Mouse (Mus musculus) embryo, embryonic 10.5 days (tissue): ENCODE results near the gene Olfr633.
"Not testable (repeated sequence)": the region's sequence is repeated elsewhere in the genome, so short reads cannot be mapped to it uniquely, and the experiment has no call there.

Experiments used
- DNase-seq: peaks from one replicate; pipeline ENCODE4 v3.0.0-alpha.2; 2015; ENCODE audit warnings: low spot score

Gene Olfr633

GRCm38 (mm10) chr7:103944137-103944536, at the start of gene Olfr633:
Gene Olfr633 (plus strand): TSS chr7:103944437.
- DNase-seq = no peak

GRCm38 (mm10) chr7:103903187-103903586, 41.0 kb upstream of the Olfr633 start, which contains the start of gene Olfr65:
Gene Olfr65 (plus strand): TSS chr7:103903487.
- no peak for DNase-seq

GRCm38 (mm10) chr7:103910047-103910446, 34.2 kb upstream of the Olfr633 start:
- peak; percentile 35 for DNase-seq

GRCm38 (mm10) chr7:103912969-103913511, 31.2 kb upstream of the Olfr633 start:
- DNase-seq = peak; percentile 65

GRCm38 (mm10) chr7:103915338-103915737, 28.9 kb upstream of the Olfr633 start:
- DNase-seq = no peak

- no peak for DNase-seq
Measured at GRCm38 (mm10) chr7:103928525-103928924, 15.7 kb upstream of the Olfr633 start, which contains the start of gene Olfr631. Gene Olfr631 (plus strand): TSS chr7:103928825.

- no peak for DNase-seq
Measured at GRCm38 (mm10) chr7:103934264-103934663, 10.0 kb upstream of the Olfr633 start, which contains the start of gene Olfr632. Gene Olfr632 (plus strand): TSS chr7:103934347.

GRCm38 (mm10) chr7:103942730-103943129, 1.5 kb upstream of the Olfr633 start:
- DNase-seq = peak; percentile 82

- DNase-seq = not testable (repeated sequence)
Measured at GRCm38 (mm10) chr7:103966873-103967272, 22.6 kb downstream of the Olfr633 start.

GRCm38 (mm10) chr7:103970852-103971251, 26.6 kb downstream of the Olfr633 start, which contains the start of gene Olfr635:
Gene Olfr635 (plus strand): TSS chr7:103971152.
- DNase-seq = no peak

- no peak for DNase-seq
Measured at GRCm38 (mm10) chr7:103971782-103972181, 27.5 kb downstream of the Olfr633 start.

GRCm38 (mm10) chr7:103998446-103998845, 54.2 kb downstream of the Olfr633 start, which contains the start of gene Olfr638:
Gene Olfr638 (plus strand): TSS chr7:103998746.
- DNase-seq = no peak
